Mouse (Mus musculus) cerebellum, adult 11 months (tissue): ENCODE results near the gene Trp53i13.

Experiments
- DNase-seq: peaks from one replicate; pipeline ENCODE4 v3.0.0; 2022

The Trp53i13 gene

GRCm38 (mm10) chr11:77491502-77492291, 24.1 kb downstream of the Trp53i13 start:
- DNase-seq, result peak; percentile 61

DNA sequence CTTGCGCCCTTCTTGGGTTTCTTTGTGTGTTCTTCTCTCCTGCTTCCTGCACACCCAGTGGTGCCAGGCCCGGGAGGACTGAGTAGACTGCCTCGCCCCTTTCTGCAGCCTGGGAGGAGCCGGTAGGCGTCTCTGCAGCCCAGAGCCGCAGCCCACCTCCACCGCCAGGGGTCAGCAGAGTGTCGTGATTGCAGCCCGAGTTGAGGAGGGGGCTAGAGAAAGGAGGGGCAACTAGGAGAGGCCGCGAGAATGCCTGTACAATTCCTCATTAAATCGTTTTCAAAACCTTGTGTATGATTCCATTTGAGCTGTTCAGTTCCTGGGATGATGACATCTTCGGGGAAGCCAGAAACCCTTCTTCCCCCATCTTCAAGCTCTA, 24.7 kb downstream of the Trp53i13 start:
- peak; percentile 82 for DNase-seq

DNA sequence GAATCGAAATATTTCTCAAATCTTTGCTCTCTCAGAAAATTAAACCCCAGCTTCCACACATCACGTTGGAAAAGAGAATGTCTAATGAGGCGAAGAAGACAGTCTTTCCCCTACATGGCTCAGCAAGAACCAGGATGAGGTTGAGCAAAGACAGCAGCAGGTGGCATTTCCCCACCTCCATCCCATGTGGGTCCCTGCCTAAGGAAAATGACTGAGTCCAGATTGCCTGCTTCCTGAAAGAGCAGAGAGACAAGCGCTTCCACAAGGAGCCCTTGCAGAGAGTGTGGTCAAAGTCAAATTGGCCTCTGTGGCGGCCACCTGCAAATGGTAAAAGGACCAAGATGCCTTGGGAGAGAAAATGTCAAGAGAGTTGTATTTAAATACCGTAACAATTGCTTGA, 25.3 kb downstream of the Trp53i13 start:
- no peak for DNase-seq

GRCm38 (mm10) chr11:77489591-77490235, 26.1 kb downstream of the Trp53i13 start, which contains the start of gene Ankrd13b:
Gene Ankrd13b, minus strand, starts transcription at chr11:77489678.
- peak; percentile 79 for DNase-seq

GRCm38 (mm10) chr11:77488771-77489581, 26.8 kb downstream of the Trp53i13 start:
- DNase-seq, result no peak

DNA sequence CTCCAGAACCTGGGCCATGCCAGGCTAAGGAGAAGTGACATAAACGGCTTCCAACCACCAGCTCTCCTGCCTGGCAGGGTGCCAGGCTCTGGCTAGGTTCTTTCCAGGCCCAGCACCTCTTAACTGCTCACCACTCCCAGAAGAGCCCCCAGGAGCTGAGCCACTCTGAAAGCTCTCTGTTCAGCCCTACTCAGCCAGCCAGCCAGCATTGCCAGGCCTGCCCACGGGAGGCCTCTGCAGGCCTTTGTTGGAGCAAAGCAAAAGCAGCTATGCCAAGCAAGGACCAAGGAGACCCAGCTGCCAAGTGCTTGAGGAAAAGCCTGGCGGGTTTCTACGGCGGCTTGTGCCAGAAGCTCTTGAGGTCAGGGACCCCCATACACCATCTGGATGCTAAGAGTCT, 29.0 kb downstream of the Trp53i13 start:
- DNase-seq, result no peak

- DNase-seq, result no peak
These were observed 30.6 kb downstream of the Trp53i13 start for GRCm38 (mm10) chr11:77485229-77485628.

GRCm38 (mm10) chr11:77483510-77484255, 32.1 kb downstream of the Trp53i13 start:
- DNase-seq, result no peak

- no peak for DNase-seq
These were observed 32.7 kb downstream of the Trp53i13 start for GRCm38 (mm10) chr11:77483043-77483442.

DNA sequence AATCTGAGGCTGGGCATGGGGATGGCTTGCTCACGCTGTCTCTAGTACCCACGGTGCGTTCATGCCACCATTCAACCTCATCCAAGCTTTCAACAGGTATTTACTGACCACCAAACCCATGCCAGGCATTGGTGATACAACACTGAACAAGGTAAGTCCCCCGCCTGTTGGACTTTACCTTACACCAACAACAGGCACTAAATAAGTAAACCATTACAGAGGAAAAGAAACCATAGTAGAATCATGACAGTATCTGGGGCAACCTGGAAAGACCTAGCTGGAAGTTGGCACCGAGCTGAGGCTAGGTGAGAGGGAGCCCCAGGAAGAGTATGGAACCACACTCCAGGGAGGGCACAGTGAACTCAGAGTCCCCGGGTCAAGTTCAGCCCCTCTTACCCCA, 38.9 kb downstream of the Trp53i13 start:
- no peak for DNase-seq

GRCm38 (mm10) chr11:77476216-77476615, 39.6 kb downstream of the Trp53i13 start:
- no peak for DNase-seq

- DNase-seq, result no peak
These were observed 43.0 kb downstream of the Trp53i13 start for GRCm38 (mm10) chr11:77472775-77473174.

DNA sequence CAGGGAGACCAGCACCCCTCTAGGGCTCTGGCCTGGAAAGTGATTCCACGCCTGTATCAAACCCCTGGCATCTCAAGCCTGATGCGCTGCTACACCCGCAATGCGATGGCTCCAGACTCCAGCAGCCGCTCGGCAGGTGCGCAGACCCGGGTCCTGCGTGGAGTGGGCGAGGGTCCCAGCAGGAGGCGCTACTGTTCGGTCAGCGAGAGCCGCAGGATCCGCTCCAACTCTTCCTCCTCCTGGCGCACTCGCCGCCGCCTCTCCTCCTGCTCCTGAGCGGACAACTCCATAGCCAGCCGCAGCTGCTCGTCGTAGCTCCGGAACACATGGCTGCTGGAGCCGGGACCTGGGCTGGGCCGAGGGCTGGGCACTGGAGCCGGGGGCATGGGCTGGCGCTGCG, 44.4 kb downstream of the Trp53i13 start:
- no peak for DNase-seq

DNA sequence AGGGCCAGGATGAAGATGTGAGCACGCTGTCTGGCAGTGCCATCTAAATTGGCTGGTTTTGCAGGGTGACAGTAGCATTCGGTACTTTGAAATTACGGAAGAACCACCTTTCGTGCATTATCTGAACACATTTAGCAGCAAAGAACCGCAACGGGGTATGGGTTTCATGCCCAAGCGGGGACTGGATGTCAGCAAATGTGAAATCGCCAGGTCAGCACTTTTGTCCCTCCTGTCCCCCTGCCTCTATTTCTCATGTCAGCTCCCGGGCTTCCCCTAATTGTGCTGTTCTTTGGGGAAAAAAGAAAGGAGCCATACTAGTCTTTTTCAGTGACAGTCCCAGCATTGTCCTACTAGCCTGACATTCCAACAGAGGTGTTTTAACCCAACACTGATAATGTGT, 47.4 kb downstream of the Trp53i13 start:
- no peak for DNase-seq

GRCm38 (mm10) chr11:77467784-77468183, 48.0 kb downstream of the Trp53i13 start:
- DNase-seq, result peak; percentile 72

DNA sequence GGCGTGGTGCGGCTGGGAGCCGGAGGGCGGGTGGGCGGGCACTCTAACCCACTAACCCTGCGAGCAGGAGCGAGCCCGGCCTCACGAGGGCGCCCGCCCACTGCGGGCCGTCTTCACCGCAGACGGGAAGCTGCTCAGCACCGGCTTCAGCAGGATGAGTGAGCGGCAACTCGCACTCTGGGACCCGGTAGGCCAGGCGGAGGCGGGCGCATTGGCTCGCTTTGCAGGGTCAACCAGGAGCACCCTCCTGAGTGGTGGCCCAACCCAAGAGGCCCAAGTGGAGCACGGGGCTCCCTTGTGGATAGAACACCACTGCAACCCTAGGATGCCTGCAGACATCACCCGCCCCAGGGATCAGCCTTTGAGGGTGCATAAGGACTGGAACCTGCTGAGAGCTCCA, 48.6 kb downstream of the Trp53i13 start:
- no peak for DNase-seq

DNA sequence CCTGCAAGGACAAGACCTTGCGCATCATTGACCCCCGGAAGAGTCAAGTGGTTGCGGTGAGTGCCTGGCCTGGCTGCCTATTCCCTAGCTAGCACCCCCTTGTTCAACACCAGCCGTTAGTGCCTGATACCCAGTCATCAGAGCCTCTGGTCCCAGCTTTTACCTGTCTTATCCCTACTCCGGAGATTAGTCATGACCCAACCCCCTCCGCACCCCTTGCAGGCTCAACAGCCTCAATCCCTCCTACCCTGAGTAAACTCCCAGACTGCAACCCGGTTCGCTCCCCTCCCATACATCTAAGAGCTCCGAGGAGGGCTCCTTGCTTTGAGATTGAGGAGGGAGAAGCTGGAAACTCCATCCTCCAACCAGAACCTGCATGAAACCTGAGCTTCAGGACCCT, 49.2 kb downstream of the Trp53i13 start:
- no peak for DNase-seq

DNA sequence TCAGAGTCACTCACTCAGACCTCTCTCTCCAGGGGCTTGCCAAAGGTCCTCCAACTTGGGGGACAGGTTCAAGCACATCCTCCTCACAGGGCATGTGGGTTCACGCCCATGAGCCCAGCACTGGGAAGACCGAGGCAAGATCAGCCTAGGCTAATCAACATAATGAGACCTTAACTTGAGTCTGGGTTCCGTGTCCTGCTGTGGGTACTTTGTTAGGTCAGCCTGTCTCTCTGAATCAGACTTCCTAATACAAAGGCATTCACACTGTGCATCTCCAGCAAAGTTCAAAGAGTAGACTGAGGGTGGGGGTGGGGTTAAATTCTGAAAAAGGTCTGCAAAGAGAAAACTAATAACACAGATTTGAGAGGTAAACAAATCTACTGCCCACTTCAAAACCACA, 50.7 kb downstream of the Trp53i13 start:
- no peak for DNase-seq

DNA sequence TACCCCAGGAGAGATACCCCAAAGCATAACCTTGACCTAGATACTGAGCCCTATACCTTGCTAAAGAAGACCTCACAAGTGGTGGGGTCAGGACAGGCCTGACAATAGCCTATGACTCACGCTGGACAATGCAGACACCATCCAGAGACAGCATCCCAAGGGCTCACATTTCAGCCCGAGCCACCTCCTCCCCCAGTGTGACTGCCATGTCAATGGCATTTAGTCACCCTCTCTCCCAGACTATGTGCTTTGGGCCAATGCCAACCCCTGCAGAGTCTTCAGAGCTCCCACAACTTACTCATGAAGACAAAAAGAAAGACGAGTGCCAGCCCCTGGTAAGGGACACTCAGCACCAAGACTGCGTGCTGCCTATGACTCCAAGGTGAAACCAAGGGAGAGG, 51.1 kb downstream of the Trp53i13 start:
- no peak for DNase-seq

DNA sequence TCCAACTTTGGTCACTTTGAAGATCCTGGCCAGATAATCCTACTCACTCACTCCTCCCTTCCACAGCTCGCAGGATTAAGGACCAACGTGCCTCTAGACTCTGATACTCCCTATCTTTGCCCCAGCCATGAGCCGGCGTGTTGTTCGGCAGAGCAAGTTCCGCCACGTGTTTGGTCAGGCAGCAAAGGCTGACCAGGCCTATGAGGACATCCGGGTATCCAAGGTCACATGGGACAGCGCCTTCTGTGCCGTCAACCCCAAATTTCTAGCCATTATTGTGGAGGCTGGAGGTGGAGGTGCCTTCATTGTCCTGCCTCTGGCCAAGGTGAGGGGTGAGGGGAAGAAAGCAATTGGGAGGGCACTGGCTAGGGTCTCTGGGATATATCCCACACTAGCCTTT, 52.0 kb downstream of the Trp53i13 start:
- DNase-seq, result no peak

DNA sequence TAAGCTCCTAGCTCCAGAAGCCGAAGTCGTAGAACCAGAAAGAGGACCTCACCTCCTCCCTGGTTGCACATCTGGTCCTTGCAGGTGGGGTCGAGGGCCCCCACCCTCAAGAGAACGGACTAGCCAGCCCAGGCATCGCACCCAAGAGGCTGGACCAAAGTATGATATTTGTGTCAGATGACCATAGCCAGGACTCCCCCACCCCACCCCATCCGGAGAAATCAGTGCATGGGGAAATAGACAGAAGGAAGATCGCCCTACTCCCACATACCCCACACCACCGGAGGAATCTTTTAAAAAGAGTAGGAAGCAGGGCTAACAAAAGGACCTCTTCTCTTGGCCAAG, 52.7 kb downstream of the Trp53i13 start:
- no peak for DNase-seq

DNA sequence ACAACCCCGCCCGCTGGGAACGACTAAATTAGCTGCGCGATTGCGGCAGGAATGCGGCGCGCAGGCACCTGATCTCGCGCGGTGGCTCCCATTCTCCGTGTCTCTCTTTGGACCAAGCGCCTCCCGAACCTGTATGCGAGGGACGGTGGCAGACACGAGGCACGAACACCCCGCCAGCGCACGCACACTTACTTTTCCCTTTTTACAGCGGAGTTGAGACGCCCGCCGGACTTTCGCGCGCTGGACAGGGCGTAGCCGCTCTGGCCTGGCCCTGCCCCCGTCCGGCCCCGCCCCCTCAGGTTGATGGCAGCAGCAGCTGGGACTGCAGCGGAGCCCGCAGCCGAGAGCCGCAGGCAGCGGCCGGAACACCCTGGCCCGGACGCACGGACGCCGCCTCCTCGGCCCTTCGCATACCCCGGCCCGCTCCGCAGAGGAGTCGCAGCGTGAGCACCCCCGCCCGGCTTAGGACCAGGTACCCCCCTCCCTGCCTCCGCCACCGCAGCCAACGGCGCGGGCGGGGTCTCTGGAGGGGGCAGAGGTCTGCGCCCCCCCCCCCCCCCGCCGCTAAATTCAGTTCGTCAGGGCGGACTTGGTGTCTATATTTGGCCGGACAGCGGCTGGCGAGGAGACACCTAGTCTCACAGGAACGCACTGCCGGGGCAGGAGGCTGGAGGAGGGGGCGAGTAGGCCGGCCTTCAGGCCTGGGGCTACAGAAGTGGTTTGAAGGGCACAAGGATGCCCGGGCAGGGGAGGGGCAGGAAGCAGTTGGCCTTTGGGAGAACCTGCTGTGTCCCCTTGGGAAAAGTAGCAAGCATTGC, 53.3 kb downstream of the Trp53i13 start, which contains the start of gene Coro6:
Gene Coro6, plus strand, starts transcription at position 129 of the 818 bp plus-strand sequence.
- DNase-seq, result no peak
